Mouse (Mus musculus) myocyte (in vitro differentiated cells): Measurements from ENCODE around the gene Aktip. TPM values are rescaled to one million over a fixed set of nuclear protein-coding genes. Genes with fewer than 3 reads are reported as not detected.

Experiments
- H3K27me3 ChIP-seq: one replicate; pipeline ENCODE4 v1.6.1; 2011; ENCODE audit not compliant: control insufficient read depth, insufficient read depth, insufficient read length
- H3K36me3 ChIP-seq: one replicate; pipeline ENCODE4 v1.6.1; 2011; ENCODE audit not compliant: control insufficient read depth, insufficient read depth
- H3K4me2 ChIP-seq: one replicate; pipeline ENCODE4 v1.6.1; 2011; ENCODE audit warnings: low read depth, control low read depth
- H3K4me3 ChIP-seq: one replicate; pipeline ENCODE4 v1.5.1; 2011; ENCODE audit warnings: mild to moderate bottlenecking, control low read depth, moderate library complexity
- H3K79me2 ChIP-seq: one replicate; pipeline ENCODE4 v1.6.1; 2011; ENCODE audit not compliant: control insufficient read depth, insufficient read depth
- H3ac ChIP-seq: one replicate; pipeline ENCODE4 v1.6.1; 2011; ENCODE audit not compliant: control insufficient read depth, insufficient read length
- CEBPB ChIP-seq: IDR thresholded peaks from 2 replicates; pipeline ENCODE4 v1.6.1; 2011; ENCODE audit warnings: mild to moderate bottlenecking, moderate library complexity; ENCODE audit not compliant: poor library complexity, insufficient read depth, severe bottlenecking
- E2F4 ChIP-seq: IDR thresholded peaks from one replicate; pipeline ENCODE4 v1.6.1; 2011; ENCODE audit warnings: mild to moderate bottlenecking, control low read depth, moderate library complexity; ENCODE audit not compliant: insufficient read depth
- MYOG ChIP-seq, 3 experiments: IDR thresholded peaks; one replicate each; pipeline ENCODE4 v1.6.1; 2011; ENCODE audit warnings: control low read depth in 2 of 3, low read depth in 2 of 3, mild to moderate bottlenecking in 2 of 3; ENCODE audit not compliant: insufficient read length in 2 of 3, control insufficient read depth in 1 of 3, insufficient read depth in 1 of 3
- POLR2A ChIP-seq: IDR thresholded peaks from one replicate; pipeline ENCODE4 v1.6.1; 2011; ENCODE audit warnings: low read depth, mild to moderate bottlenecking, control low read depth, moderate library complexity; ENCODE audit not compliant: insufficient read length
- POLR2AphosphoS2 ChIP-seq: IDR thresholded peaks from one replicate; pipeline ENCODE4 v1.6.1; 2011; ENCODE audit warnings: low read depth, control low read depth; ENCODE audit not compliant: insufficient read length
- REST ChIP-seq: IDR thresholded peaks from one replicate; pipeline ENCODE4 v1.6.1; 2011; ENCODE audit warnings: mild to moderate bottlenecking, control low read depth, moderate library complexity; ENCODE audit not compliant: insufficient read depth, insufficient read length
- polyA plus RNA-seq: library from polyadenylated mRNA; unstranded; fragments of >200 nt; fragmentation: generic; extraction: Trizol; gene quantifications from one replicate; pipeline ENCODE4 v1.2.1, GENCODE M21; 2012; ENCODE audit warnings: missing spikeins

The Aktip gene
- polyA plus RNA-seq, 1 experiment: 25.5 TPM

GRCm38 (mm10) chr8:91065179-91065578 lies 134.6 kb downstream of the Aktip start:
- Histone ChIP-seq H3K27me3 (no peaks in the 10 kb centered on the region), H3K79me2 (no peaks in the 10 kb centered on the region), H3ac (no peak overlapping the region), H3K4me2 (peak overlapping the region; percentile 28), H3K36me3 (no peaks in the 10 kb centered on the region), H3K4me3 (no peak overlapping the region)
- TF ChIP-seq E2F4: no peak
- TF ChIP-seq MYOG (IDR thresholded peaks at IDR 0.05; ENCODE audit: control insufficient read depth in 1 of 3, insufficient read depth in 1 of 3, insufficient read length in 2 of 3, low read depth in 2 of 3): no peak
- no peak for TF ChIP-seq POLR2AphosphoS2
- TF ChIP-seq POLR2A: no peak
- TF ChIP-seq CEBPB: no peak
- no peak for TF ChIP-seq REST

Other genes starting within 250 kb of the Aktip start
- gene Rbl2, start 129.9 kb downstream of the Aktip start, polyA plus RNA-seq: 7.6 TPM
- gene Rpgrip1l, start 113.3 kb upstream of the Aktip start, polyA plus RNA-seq: 2.1 TPM
- gene Fto, start 113.5 kb upstream of the Aktip start, polyA plus RNA-seq: 74.1 TPM